Mouse (Mus musculus): ENCODE results near the gene Gm20388. TPM values are rescaled to one million over a fixed set of nuclear protein-coding genes. Genes with fewer than 3 reads are reported as not detected.

Gm20388 gene
- total RNA-seq, 2 experiments from 2014 or later: 1.9 to 2.0 TPM

GRCm38 (mm10) chr8:120549321-120549921 lies 638.8 kb downstream of the Gm20388 start:
- DNase-seq: peak; percentile 47

GRCm38 (mm10) chr8:120549922-120550321 lies 639.3 kb downstream of the Gm20388 start:
- no peak for DNase-seq

GRCm38 (mm10) chr8:120550430-120550829 lies 639.8 kb downstream of the Gm20388 start:
- no peak for DNase-seq

GRCm38 (mm10) chr8:120550937-120551676 lies 640.5 kb downstream of the Gm20388 start:
- DNase-seq: no peak

- DNase-seq: peak; percentile 57
These were observed 641.0 kb downstream of the Gm20388 start for GRCm38 (mm10) chr8:120551677-120551980.

GRCm38 (mm10) chr8:120552509-120552908 lies 641.9 kb downstream of the Gm20388 start:
- no peak for DNase-seq

GRCm38 (mm10) chr8:120553441-120554123 lies 642.9 kb downstream of the Gm20388 start:
- no peak for DNase-seq

GRCm38 (mm10) chr8:120554466-120555039 lies 643.9 kb downstream of the Gm20388 start:
- no peak for DNase-seq

- peak; percentile 48 for DNase-seq
These were observed 645.7 kb downstream of the Gm20388 start for GRCm38 (mm10) chr8:120556198-120556892.

GRCm38 (mm10) chr8:120557170-120557965 lies 646.7 kb downstream of the Gm20388 start:
- no peak for DNase-seq

- no peak for DNase-seq
These were observed 647.5 kb downstream of the Gm20388 start for GRCm38 (mm10) chr8:120558162-120558561.

- DNase-seq: no peak
These were observed 649.0 kb downstream of the Gm20388 start for GRCm38 (mm10) chr8:120559654-120560053.

GRCm38 (mm10) chr8:120560535-120560934 lies 649.9 kb downstream of the Gm20388 start:
- DNase-seq: no peak

- DNase-seq: no peak
These were observed 651.1 kb downstream of the Gm20388 start for GRCm38 (mm10) chr8:120561539-120562435.

- DNase-seq: no peak
These were observed 652.2 kb downstream of the Gm20388 start for GRCm38 (mm10) chr8:120562680-120563347.

- DNase-seq: no peak
These were observed 652.7 kb downstream of the Gm20388 start for GRCm38 (mm10) chr8:120563348-120563724.

- DNase-seq: peak; percentile 91
These were observed 653.5 kb downstream of the Gm20388 start for GRCm38 (mm10) chr8:120563851-120564837.

- no peak for DNase-seq
These were observed 654.6 kb downstream of the Gm20388 start for GRCm38 (mm10) chr8:120565151-120565711.
